Comparison of ENCODE assay signal across 14 mouse cellular contexts in the genomic region with DNA sequence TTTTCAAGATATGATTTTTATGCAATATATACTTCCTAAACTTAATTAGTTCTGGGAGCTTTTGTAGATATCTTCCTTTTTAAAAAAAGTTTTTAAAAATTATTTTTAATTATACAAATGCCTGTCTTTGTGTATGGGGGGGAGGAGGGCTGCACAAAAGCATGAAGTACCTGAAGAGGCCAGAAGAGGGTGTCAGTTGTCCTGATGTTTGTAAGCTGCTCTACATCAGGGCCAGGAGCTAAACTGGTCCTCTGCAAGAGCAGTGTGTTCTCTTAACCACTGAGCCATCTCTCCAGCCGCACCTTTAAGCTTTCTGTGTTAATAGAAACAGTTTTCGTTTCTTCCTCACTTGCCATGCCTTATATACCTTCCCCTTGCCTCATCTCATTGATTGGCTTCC. TPM values are rescaled to one million over a fixed set of nuclear protein-coding genes. Genes with fewer than 3 reads are reported as not detected.
DNase-seq lines count a peak whose midpoint lies in the region; ATAC-seq and TF ChIP-seq lines count a peak whose summit lies in the region.
"Had no signal": no experiment of that assay in that cellular context is flagged by ENCODE, and none has a peak within 500 bp of the region (broad histone marks: within the 10 kb centered on the region; RNA-seq: fewer than 3 reads in every experiment).

No protein-coding gene starts in this region.

- no peak overlapping the region for H3K4me3 ChIP-seq in intestine, postnatal 0 days (ENCODE audit: low read depth, low read length)
- no peak overlapping the region for H3K4me3 ChIP-seq in intestine, embryonic 15.5 days (replicated peaks)
- H3K4me3 ChIP-seq: embryonic facial prominence, embryonic 13.5 days; limb, embryonic 10.5 days had no signal

- H3K9ac ChIP-seq in intestine, postnatal 0 days (ENCODE audit: low read depth, low read length), result no peak overlapping the region
- H3K9ac ChIP-seq in intestine, embryonic 15.5 days, result no peak overlapping the region
- H3K9ac ChIP-seq: embryonic facial prominence, embryonic 13.5 days had no signal

- H3K4me2 ChIP-seq in intestine, postnatal 0 days (replicated peaks; ENCODE audit: low read depth), result no peak overlapping the region
- H3K4me2 ChIP-seq in intestine, embryonic 15.5 days (replicated peaks), result no peak overlapping the region
- H3K4me2 ChIP-seq: embryonic facial prominence, embryonic 13.5 days had no signal

- no peaks in the 10 kb centered on the region for H3K36me3 ChIP-seq in intestine, postnatal 0 days (ENCODE audit: control insufficient read depth, insufficient read depth)
- H3K36me3 ChIP-seq in intestine, embryonic 15.5 days, result no peaks in the 10 kb centered on the region
- H3K36me3 ChIP-seq: embryonic facial prominence, embryonic 13.5 days; limb, embryonic 10.5 days had no signal

- TF ChIP-seq CTCF in intestine, postnatal 0 days (IDR thresholded peaks at IDR 0.05; ENCODE audit: low read depth), result peak; percentile 37
- TF ChIP-seq CTCF in Patski (IDR thresholded peaks at IDR 0.05), result peak; percentile 35

- no peak for ATAC-seq in intestine, postnatal 0 days
- no peak for ATAC-seq in intestine, embryonic 15.5 days
- no peak for ATAC-seq in Patski

- 64% methylated on average over 2 of the region's 2 CpGs for WGBS in intestine, postnatal 0 days
- WGBS in intestine, embryonic 15.5 days, result 51% methylated on average over 2 of the region's 2 CpGs

- peak; percentile 15 for DNase-seq in lung, postnatal 10 days
- no peak for DNase-seq in lung, postnatal 36 days
- DNase-seq in Patski (ENCODE audit: low read depth, low spot score), result no peak
- peak; percentile 15 for DNase-seq in lung, postnatal 14 days
- DNase-seq in adrenal gland, postnatal 10 days, result no peak
- DNase-seq: kidney, postnatal 14 days; thymus, adult 2 months had no signal

- CTCF ChIA-PET in Patski (lab: Charles Lee), result interaction anchor here (1.1 to 2.0 kb wide), 4 partner anchors 8 to 16 kb away, joined by 3 to 6 read pairs (median 4); no protein-coding TSS in a partner anchor

- no peaks in the 10 kb centered on the region for H3K4me1 ChIP-seq in intestine, postnatal 0 days (replicated peaks; ENCODE audit: control insufficient read depth, insufficient read depth, low read length)
- H3K4me1 ChIP-seq in intestine, embryonic 15.5 days (replicated peaks), result 0 out of 2 replicates have a peak, but pooled peaks cover 3% of the 10 kb centered on the region

- H3K9me3 ChIP-seq in intestine, postnatal 0 days (ENCODE audit: control insufficient read depth), result no peaks in the 10 kb centered on the region
- H3K9me3 ChIP-seq in intestine, embryonic 15.5 days, result no peaks in the 10 kb centered on the region
- H3K9me3 ChIP-seq: embryonic facial prominence, embryonic 13.5 days; limb, embryonic 10.5 days had no signal

- no peaks in the 10 kb centered on the region for H3K27me3 ChIP-seq in intestine, postnatal 0 days (replicated peaks; ENCODE audit: control insufficient read depth, insufficient read depth, low read length)
- no peaks in the 10 kb centered on the region for H3K27me3 ChIP-seq in intestine, embryonic 15.5 days (replicated peaks)
- peaks cover 24% of the 10 kb centered on the region for H3K27me3 ChIP-seq in Patski
- H3K27me3 ChIP-seq: embryonic facial prominence, embryonic 13.5 days had no signal

- POLR2A ChIA-PET in Patski (lab: Charles Lee), result no interaction called here

- in situ Hi-C loops in Patski (cut with MboI; ENCODE audit: low pct_unique_long_range_greater_than_20kb), result loop anchor here (10.0 to 25.0 kb wide), 4 partner anchors 535 to 1515 kb away; no protein-coding TSS in a partner anchor

- H3K27ac ChIP-seq in intestine, postnatal 0 days (ENCODE audit: low read depth, low read length), result no peak overlapping the region
- no peak overlapping the region for H3K27ac ChIP-seq in intestine, embryonic 15.5 days
- H3K27ac ChIP-seq: embryonic facial prominence, embryonic 13.5 days; limb, embryonic 10.5 days had no signal

RNA-seq across cellular contexts. Expression of gene Mecom, which starts 2.4 kb away (rescaled TPM):
- 7.7 and 9.4 TPM in 2 replicates for polyA plus RNA-seq in intestine, postnatal 0 days (2015; fragmentation: Nextera tagmentation; extraction: Ambion mirVana)
- 11.6 and 13.1 TPM in 2 replicates for polyA plus RNA-seq in intestine, embryonic 15.5 days (2015; fragmentation: Nextera tagmentation; extraction: Ambion mirVana)
- polyA plus RNA-seq in Patski (2021), result 18.4 TPM
- total RNA-seq in adrenal gland, postnatal 10 days (2021), result 10 to 100 TPM; 14.9 to 20.3 TPM
- total RNA-seq: neutrophil, adult 5-6 weeks had no signal

RNA-seq across cellular contexts. Expression of gene Actrt3, which starts 49.5 kb away (rescaled TPM):
- polyA plus RNA-seq in intestine, postnatal 0 days (2015; fragmentation: Nextera tagmentation; extraction: Ambion mirVana), result 0.12 TPM in 2 replicates
- polyA plus RNA-seq in intestine, embryonic 15.5 days (2015; fragmentation: Nextera tagmentation; extraction: Ambion mirVana), result 0.16 and 0.35 TPM in 2 replicates
- polyA plus RNA-seq in Patski (2021), result 0.05 TPM
- total RNA-seq in adrenal gland, postnatal 10 days (2021), result not detected
- total RNA-seq: neutrophil, adult 5-6 weeks had no signal
- polyA plus RNA-seq: heart, embryonic 14.5 days; small intestine, adult 2 months; thymus, adult 2 months had no signal

RNA-seq across cellular contexts. Expression of gene Mynn, which starts 51.6 kb away (rescaled TPM):
- 10.3 and 11.4 TPM in 2 replicates for polyA plus RNA-seq in intestine, postnatal 0 days (2015; fragmentation: Nextera tagmentation; extraction: Ambion mirVana)
- 24.0 and 24.3 TPM in 2 replicates for polyA plus RNA-seq in intestine, embryonic 15.5 days (2015; fragmentation: Nextera tagmentation; extraction: Ambion mirVana)
- 30.9 TPM for polyA plus RNA-seq in Patski (2021)
- total RNA-seq in adrenal gland, postnatal 10 days (2021), result 10 to 100 TPM; 17.4 to 23.7 TPM

Comparison
In these comparisons a context has a peak if more than half of its experiments do, and no peak if none do; other contexts are left out.
1. DNase-seq: peak in lung, postnatal 10 days (single experiment) and lung, postnatal 14 days (single experiment); none in lung, postnatal 36 days (single experiment), Patski (single experiment) and adrenal gland, postnatal 10 days (single experiment).